Mouse (Mus musculus) layer of hippocampus, postnatal 36 days (tissue): ENCODE data around the gene Scn3b. TPM values are rescaled to one million over a fixed set of nuclear protein-coding genes. Genes with fewer than 3 reads are reported as not detected.

Experiments used
- total RNA-seq, 2 experiments: library from RNA; stranded (reverse); gene quantifications; 2 replicates each; pipeline ENCODE4 v1.2.3; 2021

Scn3b gene
- total RNA-seq, 2 experiments from 2014 or later = 249 to 260 TPM

Other genes with a start within 250 kb of the Scn3b start
- gene Olfr981, start 247.8 kb upstream of the Scn3b start, total RNA-seq = not detected
- gene Olfr982, start 195.4 kb upstream of the Scn3b start, total RNA-seq = not detected
- gene Olfr983, start 175.6 kb upstream of the Scn3b start, total RNA-seq = not detected
- gene Olfr984, start 155.0 kb upstream of the Scn3b start, total RNA-seq = not detected
- not detected for gene Olfr985, start 139.0 kb upstream of the Scn3b start, total RNA-seq
- not detected for gene Tmem225, start 121.1 kb upstream of the Scn3b start, total RNA-seq
- not detected for gene Olfr986, start 88.3 kb upstream of the Scn3b start, total RNA-seq
- gene Zfp202, start 76.9 kb upstream of the Scn3b start, total RNA-seq = 1 to 10 TPM; 3.7 to 4.2 TPM